8 mouse cellular contexts compared by ENCODE assay signal in genomic region chr11:72354971-72355728, GRCm38 (mm10). TPM values are rescaled to one million over a fixed set of nuclear protein-coding genes. Genes with fewer than 3 reads are reported as not detected.
DNase-seq lines count a peak whose midpoint lies in the region; ATAC-seq lines count a peak whose summit lies in the region.

No protein-coding gene starts in this region.

- ATAC-seq in embryonic facial prominence, embryonic 15.5 days (ENCODE audit: insufficient number of reproducible peaks, low FRiP score, low TSS enrichment, low read depth) = 0 out of 2 replicates have a peak, but pooled peaks have one; percentile 30
- ATAC-seq in heart, embryonic 13.5 days (ENCODE audit: extremely low read depth, insufficient number of reproducible peaks, low FRiP score, low TSS enrichment) = no peak; the same call in 1 of the 2 replicates
- 0 out of 2 replicates have a peak, but pooled peaks have one; percentile 19 for ATAC-seq in liver, embryonic 16.5 days (ENCODE audit: low read depth)
- no peak for ATAC-seq in neural tube, embryonic 12.5 days (ENCODE audit: low FRiP score, low read depth)

- peak; percentile 89 for DNase-seq in B cell, adult 2 months
- DNase-seq in adrenal gland, postnatal 25 days = peak; percentile 82
- DNase-seq in kidney, postnatal 14 days = peak; percentile 79
- DNase-seq in testis, postnatal 14 days (ENCODE audit: low spot score) = peak; percentile 81

- 14% methylated on average over 20 of the region's 20 CpGs for WGBS in embryonic facial prominence, embryonic 15.5 days
- WGBS in heart, embryonic 13.5 days = 23% methylated on average over 20 of the region's 20 CpGs
- 19% methylated on average over 20 of the region's 20 CpGs for WGBS in liver, embryonic 16.5 days (ENCODE audit: insufficient replicate concordance)
- WGBS in neural tube, embryonic 12.5 days = 25% methylated on average over 20 of the region's 20 CpGs

- H3K4me2 ChIP-seq in embryonic facial prominence, embryonic 15.5 days (replicated peaks) = peak overlapping the region; percentile 48
- H3K4me2 ChIP-seq in heart, embryonic 13.5 days = peak overlapping the region; percentile 63
- no peak overlapping the region for H3K4me2 ChIP-seq in liver, embryonic 16.5 days (ENCODE audit: low read depth, low read length)
- H3K4me2 ChIP-seq in neural tube, embryonic 12.5 days (replicated peaks) = peak overlapping the region; percentile 47

- H3K27me3 ChIP-seq in embryonic facial prominence, embryonic 15.5 days = no peaks in the 10 kb centered on the region
- no peaks in the 10 kb centered on the region for H3K27me3 ChIP-seq in heart, embryonic 13.5 days (replicated peaks)
- H3K27me3 ChIP-seq in liver, embryonic 16.5 days (ENCODE audit: control insufficient read depth, insufficient read depth, low read depth, low read length) = no peaks in the 10 kb centered on the region
- H3K27me3 ChIP-seq in neural tube, embryonic 12.5 days (replicated peaks) = no peaks in the 10 kb centered on the region

- no peak overlapping the region for H3K27ac ChIP-seq in embryonic facial prominence, embryonic 15.5 days (replicated peaks)
- no peak overlapping the region for H3K27ac ChIP-seq in heart, embryonic 13.5 days (replicated peaks)
- H3K27ac ChIP-seq in liver, embryonic 16.5 days (ENCODE audit: low read length) = no peak overlapping the region
- no peak overlapping the region for H3K27ac ChIP-seq in neural tube, embryonic 12.5 days

- no peaks in the 10 kb centered on the region for H3K9me3 ChIP-seq in embryonic facial prominence, embryonic 15.5 days (replicated peaks)
- no peaks in the 10 kb centered on the region for H3K9me3 ChIP-seq in heart, embryonic 13.5 days
- H3K9me3 ChIP-seq in liver, embryonic 16.5 days (replicated peaks; ENCODE audit: control insufficient read depth, low read length) = no peaks in the 10 kb centered on the region
- H3K9me3 ChIP-seq in neural tube, embryonic 12.5 days = no peaks in the 10 kb centered on the region

- H3K36me3 ChIP-seq in embryonic facial prominence, embryonic 15.5 days = no peaks in the 10 kb centered on the region
- H3K36me3 ChIP-seq in heart, embryonic 13.5 days = no peaks in the 10 kb centered on the region
- no peaks in the 10 kb centered on the region for H3K36me3 ChIP-seq in liver, embryonic 16.5 days (ENCODE audit: control insufficient read depth, insufficient read depth)
- no peaks in the 10 kb centered on the region for H3K36me3 ChIP-seq in neural tube, embryonic 12.5 days

- 0 out of 2 replicates have a peak overlapping the region, but pooled peaks have one; percentile 10 for H3K4me3 ChIP-seq in embryonic facial prominence, embryonic 15.5 days (replicated peaks)
- peak overlapping the region; percentile 21 for H3K4me3 ChIP-seq in heart, embryonic 13.5 days
- H3K4me3 ChIP-seq in liver, embryonic 16.5 days (ENCODE audit: low read depth, low read length) = no peak overlapping the region
- no peak overlapping the region for H3K4me3 ChIP-seq in neural tube, embryonic 12.5 days

- H3K4me1 ChIP-seq in embryonic facial prominence, embryonic 15.5 days = peaks cover 6% of the 10 kb centered on the region
- no peaks in the 10 kb centered on the region for H3K4me1 ChIP-seq in heart, embryonic 13.5 days
- no peaks in the 10 kb centered on the region for H3K4me1 ChIP-seq in liver, embryonic 16.5 days (ENCODE audit: control insufficient read depth, low read depth, low read length)
- H3K4me1 ChIP-seq in neural tube, embryonic 12.5 days = no peaks in the 10 kb centered on the region

- no peak overlapping the region for H3K9ac ChIP-seq in embryonic facial prominence, embryonic 15.5 days
- H3K9ac ChIP-seq in heart, embryonic 13.5 days = peak overlapping the region; percentile 38
- H3K9ac ChIP-seq in liver, embryonic 16.5 days (ENCODE audit: low read depth, low read length) = no peak overlapping the region
- no peak overlapping the region for H3K9ac ChIP-seq in neural tube, embryonic 12.5 days

RNA-seq across cellular contexts. Expression of gene Tekt1, which starts 7.1 kb away (rescaled TPM):
- 0.21 TPM in 1 of 2 replicates, not detected in the other for total RNA-seq in adrenal gland, postnatal 25 days (2021)
- 20.6 and 40.5 TPM in 2 replicates for polyA plus RNA-seq in embryonic facial prominence, embryonic 15.5 days (2015; fragmentation: Nextera tagmentation; extraction: Ambion mirVana)
- 0.47 and 0.55 TPM in 2 replicates for polyA plus RNA-seq in heart, embryonic 13.5 days (2015; fragmentation: Nextera tagmentation; extraction: Ambion mirVana)
- polyA plus RNA-seq in liver, embryonic 16.5 days (2015; fragmentation: Nextera tagmentation; extraction: Ambion mirVana) = not detected in 2 replicates
- polyA plus RNA-seq in neural tube, embryonic 12.5 days (2016; fragmentation: Nextera tagmentation; extraction: Ambion mirVana) = 4.5 and 5.3 TPM in 2 replicates

RNA-seq across cellular contexts. Expression of gene Fbxo39, which starts 40.9 kb away (rescaled TPM):
- total RNA-seq in adrenal gland, postnatal 25 days (2021) = 0.18 TPM in 1 of 2 replicates, not detected in the other
- not detected in 2 replicates for polyA plus RNA-seq in embryonic facial prominence, embryonic 15.5 days (2015; fragmentation: Nextera tagmentation; extraction: Ambion mirVana)
- polyA plus RNA-seq in heart, embryonic 13.5 days (2015; fragmentation: Nextera tagmentation; extraction: Ambion mirVana) = not detected in 2 replicates
- polyA plus RNA-seq in liver, embryonic 16.5 days (2015; fragmentation: Nextera tagmentation; extraction: Ambion mirVana) = not detected in 2 replicates
- polyA plus RNA-seq in neural tube, embryonic 12.5 days (2016; fragmentation: Nextera tagmentation; extraction: Ambion mirVana) = not detected in 2 replicates

RNA-seq across cellular contexts. Expression of gene Xaf1, which starts 53.7 kb away (rescaled TPM):
- total RNA-seq in adrenal gland, postnatal 25 days (2021) = 23.7 and 28.4 TPM in 2 replicates
- polyA plus RNA-seq in embryonic facial prominence, embryonic 15.5 days (2015; fragmentation: Nextera tagmentation; extraction: Ambion mirVana) = 4.5 and 5.5 TPM in 2 replicates
- 5.7 and 6.8 TPM in 2 replicates for polyA plus RNA-seq in heart, embryonic 13.5 days (2015; fragmentation: Nextera tagmentation; extraction: Ambion mirVana)
- 2.7 and 3.4 TPM in 2 replicates for polyA plus RNA-seq in liver, embryonic 16.5 days (2015; fragmentation: Nextera tagmentation; extraction: Ambion mirVana)
- 1.9 and 2.0 TPM in 2 replicates for polyA plus RNA-seq in neural tube, embryonic 12.5 days (2016; fragmentation: Nextera tagmentation; extraction: Ambion mirVana)

RNA-seq across cellular contexts. Expression of gene Smtnl2, which starts 56.4 kb away (rescaled TPM):
- 2.6 and 2.7 TPM in 2 replicates for total RNA-seq in adrenal gland, postnatal 25 days (2021)
- 58.8 and 64.3 TPM in 2 replicates for polyA plus RNA-seq in embryonic facial prominence, embryonic 15.5 days (2015; fragmentation: Nextera tagmentation; extraction: Ambion mirVana)
- polyA plus RNA-seq in heart, embryonic 13.5 days (2015; fragmentation: Nextera tagmentation; extraction: Ambion mirVana) = 145 and 160 TPM in 2 replicates
- 3.1 and 4.9 TPM in 2 replicates for polyA plus RNA-seq in liver, embryonic 16.5 days (2015; fragmentation: Nextera tagmentation; extraction: Ambion mirVana)
- 15.0 and 15.7 TPM in 2 replicates for polyA plus RNA-seq in neural tube, embryonic 12.5 days (2016; fragmentation: Nextera tagmentation; extraction: Ambion mirVana)

Comparison
In these comparisons a context has a peak if more than half of its experiments do, and no peak if none do; other contexts are left out.
1. ATAC-seq: peak in embryonic facial prominence, embryonic 15.5 days (single experiment) and liver, embryonic 16.5 days (single experiment); none in heart, embryonic 13.5 days (single experiment) and neural tube, embryonic 12.5 days (single experiment).
2. H3K4me3 ChIP-seq: peak in embryonic facial prominence, embryonic 15.5 days (single experiment) and heart, embryonic 13.5 days (single experiment); none in liver, embryonic 16.5 days (single experiment) and neural tube, embryonic 12.5 days (single experiment).
3. Peak in every context shown above with its lines, with median percentiles within 50 percentile points of each other: DNase-seq.